Mouse (Mus musculus) lung, embryonic 14.5 days (tissue): ENCODE data around the gene Mansc1. TPM values are rescaled to one million over a fixed set of nuclear protein-coding genes. Genes with fewer than 3 reads are reported as not detected.

Experiments used
- ATAC-seq: fragments of 200-750 bp; cut with Nextera tagmentation; 2 replicates; pipeline ENCODE4 v1.8.0; 2017; ENCODE audit warnings: mild to moderate bottlenecking, moderate TSS enrichment, moderate library complexity; ENCODE audit not compliant: insufficient read depth
- DNase-seq: peaks from one replicate; pipeline ENCODE4 v3.0.0-alpha.2; 2015
- H3K27ac ChIP-seq: fragments of 300-500 bp; sonication (generic); 2 replicates; pipeline ENCODE4 v1.5.1; 2014; ENCODE audit warnings: low read depth, mild to moderate bottlenecking, moderate library complexity
- H3K27me3 ChIP-seq: fragments of 300-500 bp; sonication (generic); 2 replicates; pipeline ENCODE4 v1.6.1; 2014; ENCODE audit warnings: low read length, control low read depth; ENCODE audit not compliant: insufficient read depth
- H3K36me3 ChIP-seq: fragments of 300-500 bp; sonication (generic); 2 replicates; pipeline ENCODE4 v1.6.1; 2014; ENCODE audit warnings: control low read depth; ENCODE audit not compliant: insufficient read depth
- H3K4me1 ChIP-seq: fragments of 300-500 bp; sonication (generic); 2 replicates; pipeline ENCODE4 v1.6.1; 2014; ENCODE audit warnings: antibody characterized with exemption, control low read depth; ENCODE audit not compliant: insufficient read depth
- H3K4me2 ChIP-seq: fragments of 300-500 bp; sonication (generic); 2 replicates; pipeline ENCODE4 v1.6.1; 2014; ENCODE audit warnings: mild to moderate bottlenecking
- H3K4me3 ChIP-seq: fragments of 300-500 bp; sonication (generic); 2 replicates; pipeline ENCODE4 v1.5.1; 2014; ENCODE audit warnings: low read depth, low read length
- H3K9ac ChIP-seq: fragments of 300-500 bp; sonication (generic); 2 replicates; pipeline ENCODE4 v1.6.1; 2014
- H3K9me3 ChIP-seq: fragments of 300-500 bp; sonication (generic); 2 replicates; pipeline ENCODE4 v1.6.1; 2016; ENCODE audit warnings: low read depth, low read length, control low read depth
- CTCF ChIP-seq: IDR thresholded peaks from 2 replicates; pipeline ENCODE4 v1.5.1; 2016; ENCODE audit warnings: antibody characterized with exemption, low read depth
- whole genome bisulfite sequencing: fragments of 180-500 bp; shearing (Covaris S2); extraction: QIAGEN DNeasy Blood & Tissue Kit; methylation state at CpG from one replicate; pipeline ENCODE4 v1.1.7; 2014; 5-methylcytosine and 5-hydroxymethylcytosine counted together
- polyA plus RNA-seq: library from polyadenylated mRNA; unstranded; fragments of >200 nt; fragmentation: Nextera tagmentation; extraction: Ambion mirVana; gene quantifications from 2 replicates; pipeline ENCODE4 v1.2.1, GENCODE M21; 2014

Gene Mansc1
- polyA plus RNA-seq, 1 experiment from 2014 or later = 5.9 TPM

GRCm38 (mm10) chr6:134647621-134648020 lies 15.3 kb upstream of the Mansc1 start:
- Histone ChIP-seq H3K4me1 (no peaks in the 10 kb centered on the region), H3K9me3 (no peaks in the 10 kb centered on the region), H3K27me3 (no peaks in the 10 kb centered on the region), H3K4me2 (no peak overlapping the region), H3K27ac (no peak overlapping the region), H3K9ac (no peak overlapping the region), H3K36me3 (no peaks in the 10 kb centered on the region), H3K4me3 (no peak overlapping the region)
- DNase-seq = peak; percentile 43
- no peak for TF ChIP-seq CTCF
- ATAC-seq = no peak
- 20% methylated on average over 5 of the region's 5 CpGs for WGBS

- Histone ChIP-seq H3K4me3 (no peak overlapping the region), H3K4me1 (no peaks in the 10 kb centered on the region), H3K36me3 (no peaks in the 10 kb centered on the region), H3K9ac (no peak overlapping the region), H3K27ac (no peak overlapping the region), H3K27me3 (no peaks in the 10 kb centered on the region), H3K9me3 (no peaks in the 10 kb centered on the region), H3K4me2 (no peak overlapping the region)
- 71% methylated on average over 6 of the region's 6 CpGs for WGBS
- TF ChIP-seq CTCF = no peak
- DNase-seq (no peak), ATAC-seq (no peak)
These were observed 14.5 kb upstream of the Mansc1 start for GRCm38 (mm10) chr6:134646835-134647234.

- peak; percentile 17 for DNase-seq
These were observed 11.0 kb upstream of the Mansc1 start for GRCm38 (mm10) chr6:134643296-134643695.

GRCm38 (mm10) chr6:134641738-134642446 lies 9.6 kb upstream of the Mansc1 start:
- no peak for TF ChIP-seq CTCF
- H3K4me3 ChIP-seq = peak overlapping the region; percentile 86
- ATAC-seq (no peak), DNase-seq (no peak)
- H3K4me2 ChIP-seq = peak overlapping the region; percentile 86
- WGBS = 57% methylated on average over 9 of the region's 9 CpGs
- H3K36me3 ChIP-seq = no peaks in the 10 kb centered on the region
- H3K4me1 ChIP-seq = peaks cover 5% of the 10 kb centered on the region; the same call in 1 of the 2 replicates
- H3K9ac ChIP-seq = peak overlapping the region; percentile 84
- no peaks in the 10 kb centered on the region for H3K27me3 ChIP-seq
- H3K27ac ChIP-seq = no peak overlapping the region
- no peaks in the 10 kb centered on the region for H3K9me3 ChIP-seq

More at GRCm38 (mm10) chr6:134643296-134643695, 11.0 kb upstream of the Mansc1 start:
- Histone ChIP-seq H3K9me3 (no peaks in the 10 kb centered on the region), H3K27me3 (no peaks in the 10 kb centered on the region), H3K9ac (no peak overlapping the region), H3K27ac (no peak overlapping the region), H3K36me3 (no peaks in the 10 kb centered on the region), H3K4me3 (no peak overlapping the region), H3K4me2 (no peak overlapping the region), H3K4me1 (peaks cover 5% of the 10 kb centered on the region; the same call in 1 of the 2 replicates)
- 0 out of 2 replicates have a peak, but pooled peaks have one; percentile 23 for TF ChIP-seq CTCF
- WGBS = 86% methylated on average over 5 of the region's 5 CpGs
- no peak for ATAC-seq

GRCm38 (mm10) chr6:134640485-134641475 lies 8.5 kb upstream of the Mansc1 start:
- H3K4me3 ChIP-seq = peak overlapping the region; percentile 86
- H3K27ac ChIP-seq = peak overlapping the region; percentile 69
- DNase-seq (peak; percentile 97), ATAC-seq (peak; percentile 99)
- no peaks in the 10 kb centered on the region for H3K27me3 ChIP-seq
- TF ChIP-seq CTCF = peak; percentile 45
- H3K4me1 ChIP-seq = peaks cover 5% of the 10 kb centered on the region; the same call in 1 of the 2 replicates
- H3K36me3 ChIP-seq = no peaks in the 10 kb centered on the region
- H3K9me3 ChIP-seq = no peaks in the 10 kb centered on the region
- 2% methylated on average over 65 of the region's 65 CpGs for WGBS
- H3K9ac ChIP-seq = peak overlapping the region; percentile 84
- peak overlapping the region; percentile 86 for H3K4me2 ChIP-seq

- TF ChIP-seq CTCF = no peak
- WGBS = 95% methylated on average over 1 of the region's 1 CpGs
- no peaks in the 10 kb centered on the region for H3K36me3 ChIP-seq
These were observed 7.6 kb upstream of the Mansc1 start for GRCm38 (mm10) chr6:134639900-134640299.

More at GRCm38 (mm10) chr6:134639900-134640299, 7.6 kb upstream of the Mansc1 start:
- DNase-seq (no peak), ATAC-seq (no peak)
- no peak overlapping the region for H3K9ac ChIP-seq
- H3K4me3 ChIP-seq = no peak overlapping the region
- no peaks in the 10 kb centered on the region for H3K27me3 ChIP-seq
- no peaks in the 10 kb centered on the region for H3K9me3 ChIP-seq
- peaks cover 5% of the 10 kb centered on the region; the same call in 1 of the 2 replicates for H3K4me1 ChIP-seq
- no peak overlapping the region for H3K27ac ChIP-seq
- H3K4me2 ChIP-seq = no peak overlapping the region
